Mouse (Mus musculus) E14TG2a.4 (cell line): ENCODE results near the gene Snrpd2.

Experiments used
- CTCF ChIP-seq: conservative IDR thresholded peaks from 2 replicates; pipeline ENCODE4 v1.5.1; 2014; ENCODE audit warnings: low read length
- NANOG ChIP-seq: IDR thresholded peaks from 2 replicates; pipeline ENCODE4 v1.6.1; 2014; ENCODE audit warnings: borderline replicate concordance, low read length, mixed read lengths
- POU5F1 ChIP-seq: IDR thresholded peaks from 2 replicates; pipeline ENCODE4 v1.6.1; 2014; ENCODE audit warnings: low read length, borderline replicate concordance

GRCm38 (mm10) chr7:19164189-19164588, 14.7 kb downstream of the Snrpd2 start:
- no peak for TF ChIP-seq CTCF
- TF ChIP-seq POU5F1, result no peak
- TF ChIP-seq NANOG, result no peak
